ENCODE assay signal across 31 mouse cellular contexts in the genomic region with DNA sequence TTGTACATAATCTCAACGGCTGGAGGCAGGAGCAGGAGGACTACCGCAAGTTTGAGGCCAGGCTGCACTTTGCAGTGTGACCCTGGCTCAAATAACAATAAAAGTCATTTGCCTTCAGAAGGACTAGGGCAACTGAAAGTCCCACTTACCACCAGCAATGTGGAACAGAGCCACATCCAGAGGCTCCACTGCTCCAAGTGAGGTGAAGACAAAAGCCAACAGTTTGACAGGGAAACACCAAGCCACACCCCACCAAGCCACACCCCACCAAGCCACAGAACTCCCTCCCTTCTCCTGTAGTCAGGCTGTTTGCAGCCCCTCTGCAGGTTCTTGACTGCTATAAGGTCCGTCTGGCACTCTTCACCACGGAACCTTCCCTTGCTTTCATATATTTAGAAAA. TPM values are rescaled to one million over a fixed set of nuclear protein-coding genes. Genes with fewer than 3 reads are reported as not detected.
DNase-seq lines count a peak whose midpoint lies in the region; ATAC-seq lines count a peak whose summit lies in the region.
"Had no signal": no experiment of that assay in that cellular context is flagged by ENCODE, and none has a peak within 500 bp of the region (broad histone marks: within the 10 kb centered on the region; RNA-seq: fewer than 3 reads in every experiment).

No protein-coding gene starts in this region.

- ATAC-seq in heart, embryonic 13.5 days (ENCODE audit: extremely low read depth, insufficient number of reproducible peaks, low FRiP score, low TSS enrichment), result no peak
- ATAC-seq: forebrain, embryonic 14.5 days; hindbrain, postnatal 0 days; intestine, embryonic 15.5 days; midbrain, embryonic 16.5 days had no signal

- H3K27ac ChIP-seq in heart, embryonic 13.5 days (replicated peaks), result peak overlapping the region; percentile 14; the same call in 1 of the 2 replicates
- H3K27ac ChIP-seq: embryonic facial prominence, embryonic 12.5 days; hindbrain, embryonic 12.5 days; hindbrain, postnatal 0 days; intestine, embryonic 15.5 days; kidney, postnatal 0 days; limb, embryonic 10.5 days; limb, embryonic 15.5 days; liver, embryonic 14.5 days; stomach, postnatal 0 days had no signal

- peaks cover 60% of the 10 kb centered on the region for H3K36me3 ChIP-seq in heart, embryonic 13.5 days

- no peak overlapping the region for H3K9ac ChIP-seq in heart, embryonic 13.5 days
- H3K9ac ChIP-seq: embryonic facial prominence, embryonic 12.5 days; hindbrain, embryonic 12.5 days; intestine, embryonic 15.5 days; limb, embryonic 15.5 days; liver, embryonic 14.5 days had no signal

- H3K27me3 ChIP-seq in heart, embryonic 13.5 days (replicated peaks), result no peaks in the 10 kb centered on the region
- H3K27me3 ChIP-seq: embryonic facial prominence, embryonic 12.5 days; hindbrain, embryonic 12.5 days; intestine, embryonic 15.5 days; limb, embryonic 15.5 days had no signal

- H3K9me3 ChIP-seq in heart, embryonic 13.5 days, result no peaks in the 10 kb centered on the region
- H3K9me3 ChIP-seq: embryonic facial prominence, embryonic 12.5 days; hindbrain, embryonic 12.5 days; intestine, embryonic 15.5 days; limb, embryonic 10.5 days; limb, embryonic 15.5 days had no signal

- peak; percentile 15 to 25 for DNase-seq in heart, adult 9 months (ENCODE audit: low spot score in 2 of 2)
- no peak for DNase-seq in heart, postnatal 36 days
- DNase-seq in heart, postnatal 4 days, result peak; percentile 22
- DNase-seq in kidney, adult 18-20 months, result no peak
- no peak for DNase-seq in retina, embryonic 14.5 days (ENCODE audit: low spot score)
- DNase-seq: adrenal gland, postnatal 10 days; B cell, adult 2 months; cerebellum, adult 8-10 months; cerebellum, postnatal 36 days; embryo, embryonic 11 days; gastrocnemius, postnatal 14 days; kidney, adult 8-10 months; kidney, postnatal 4 days; lung, adult 2 months; lung, postnatal 14 days; right cerebral cortex, postnatal 4 days; thymus, adult 2 months; thymus, postnatal 4 days had no signal

- intact Hi-C loops in heart, postnatal 36 days (cut with DNase I), result no loop called here

- 82% methylated on average over 4 of the region's 4 CpGs for WGBS in heart, embryonic 13.5 days

- H3K4me2 ChIP-seq in heart, embryonic 13.5 days, result no peak overlapping the region
- H3K4me2 ChIP-seq: embryonic facial prominence, embryonic 12.5 days; hindbrain, embryonic 12.5 days; intestine, embryonic 15.5 days; limb, embryonic 15.5 days; midbrain, embryonic 11.5 days had no signal

- peaks cover 39% of the 10 kb centered on the region for H3K4me1 ChIP-seq in heart, embryonic 13.5 days
- H3K4me1 ChIP-seq: embryonic facial prominence, embryonic 12.5 days; hindbrain, embryonic 12.5 days; intestine, embryonic 15.5 days; limb, embryonic 10.5 days; limb, embryonic 15.5 days had no signal

- H3K4me3 ChIP-seq in heart, embryonic 13.5 days, result no peak overlapping the region
- H3K4me3 ChIP-seq: embryonic facial prominence, embryonic 12.5 days; hindbrain, embryonic 12.5 days; intestine, embryonic 15.5 days; limb, embryonic 10.5 days; limb, embryonic 15.5 days had no signal

RNA-seq across cellular contexts. Expression of gene Ide, which starts 20.3 kb away (rescaled TPM):
- total RNA-seq in heart, postnatal 36 days (2021), result 10 to 100 TPM; 69.1 to 71.1 TPM
- 52.5 and 59.0 TPM in 2 replicates for polyA plus RNA-seq in heart, embryonic 13.5 days (2015; fragmentation: Nextera tagmentation; extraction: Ambion mirVana)
- total RNA-seq in heart, postnatal 4 days (2021), result 100 to 1,000 TPM; 102 to 106 TPM

RNA-seq across cellular contexts. Expression of gene Kif11, which starts 58.8 kb away (rescaled TPM):
- total RNA-seq in heart, postnatal 36 days (2021), result 1 to 10 TPM in 1 of 2 experiments, under 1 TPM in 1; 0.89 to 1.0 TPM
- polyA plus RNA-seq in heart, embryonic 13.5 days (2015; fragmentation: Nextera tagmentation; extraction: Ambion mirVana), result 39.5 and 42.0 TPM in 2 replicates
- total RNA-seq in heart, postnatal 4 days (2021), result 10 to 100 TPM; 36.8 to 41.7 TPM

Comparison
In these comparisons a context has a peak if more than half of its experiments do, and no peak if none do; other contexts are left out.
1. DNase-seq: peak in heart, adult 9 months (2 of 2) and heart, postnatal 4 days (single experiment); none in heart, postnatal 36 days (0 of 2), kidney, adult 18-20 months (single experiment) and retina, embryonic 14.5 days (single experiment).
2. RNA of gene Kif11, which starts 58.8 kb away (total RNA-seq): 36.8 to 41.7 TPM in heart, postnatal 4 days; 0.89 to 1.0 TPM in heart, postnatal 36 days; every median in the first group is over 10 times any median in the second.